Mouse (Mus musculus) 416B (cell line): ENCODE results near the gene Ensa.

Experiments
- DNase-seq: peaks from one replicate; pipeline ENCODE4 v3.0.0; 2011; ENCODE audit warnings: low read depth

Ensa gene

DNA sequence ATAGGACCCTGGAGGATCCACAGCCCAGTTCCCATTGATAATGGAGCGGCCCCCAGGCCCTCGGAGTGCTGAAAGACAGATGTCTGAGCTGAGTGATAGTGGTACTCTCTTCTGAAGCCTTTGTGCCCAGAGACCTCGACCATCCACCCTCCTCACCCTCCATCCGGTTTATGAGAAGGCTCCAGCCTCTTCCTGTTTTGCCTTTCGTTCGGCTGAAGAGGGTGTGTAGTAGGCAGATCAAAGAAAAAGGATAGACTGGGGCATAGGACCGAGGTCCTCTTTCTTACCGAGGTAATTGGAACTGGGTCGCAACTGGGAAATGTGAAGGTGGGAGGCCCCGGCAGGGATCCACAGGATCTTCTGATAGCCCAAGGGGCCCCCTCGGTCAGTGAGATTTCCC lies 56.6 kb downstream of the Ensa start:
- DNase-seq, result no peak
